Mouse (Mus musculus) liver, embryonic 16.5 days (tissue): Measurements from ENCODE around the gene Hist1h1d. TPM values are rescaled to one million over a fixed set of nuclear protein-coding genes. Genes with fewer than 3 reads are reported as not detected.
A peak's percentile ranks its signal among the peaks of the same experiment; 100 is the strongest.
"Not testable (repeated sequence)": the region's sequence is repeated elsewhere in the genome, so short reads cannot be mapped to it uniquely, and the experiment has no call there.

Source experiments
- ATAC-seq: fragments of 200-750 bp; cut with Nextera tagmentation; 2 replicates; pipeline ENCODE4 v1.8.0; 2017; ENCODE audit warnings: low read depth, mild to moderate bottlenecking, moderate number of reproducible peaks, moderate library complexity
- H3K27ac ChIP-seq: fragments of 300-500 bp; sonication (generic); 2 replicates; pipeline ENCODE4 v1.5.1; 2014; ENCODE audit warnings: mild to moderate bottlenecking, low read length
- H3K27me3 ChIP-seq: fragments of 300-500 bp; sonication (generic); 2 replicates; pipeline ENCODE4 v1.6.1; 2014; ENCODE audit warnings: low read depth, low read length, mixed read lengths; ENCODE audit not compliant: control insufficient read depth, insufficient read depth
- H3K36me3 ChIP-seq: fragments of 300-500 bp; sonication (generic); 2 replicates; pipeline ENCODE4 v1.6.1; 2014; ENCODE audit warnings: mild to moderate bottlenecking; ENCODE audit not compliant: control insufficient read depth, insufficient read depth
- H3K4me1 ChIP-seq: fragments of 300-500 bp; sonication (generic); 2 replicates; pipeline ENCODE4 v1.6.1; 2014; ENCODE audit warnings: low read depth, low read length, mixed read lengths; ENCODE audit not compliant: control insufficient read depth
- H3K4me2 ChIP-seq: fragments of 300-500 bp; sonication (generic); 2 replicates; pipeline ENCODE4 v1.6.1; 2014; ENCODE audit warnings: low read depth, low read length, mixed read lengths
- H3K4me3 ChIP-seq: fragments of 300-500 bp; sonication (generic); 2 replicates; pipeline ENCODE4 v1.5.1; 2014; ENCODE audit warnings: low read depth, mild to moderate bottlenecking, low read length
- H3K9ac ChIP-seq: fragments of 300-500 bp; sonication (generic); 2 replicates; pipeline ENCODE4 v1.6.1; 2014; ENCODE audit warnings: low read depth, low read length
- H3K9me3 ChIP-seq: fragments of 300-500 bp; sonication (generic); replicated peaks from 2 replicates; pipeline ENCODE4 v1.6.1; 2016; ENCODE audit warnings: low read length; ENCODE audit not compliant: control insufficient read depth
- WGBS: fragments of 180-500 bp; shearing (Covaris S2); extraction: QIAGEN DNeasy Blood & Tissue Kit; methylation state at CpG from one replicate; pipeline ENCODE4 v1.1.7; 2014; ENCODE audit not compliant: insufficient replicate concordance; 5-methylcytosine and 5-hydroxymethylcytosine counted together
- polyA plus RNA-seq: library from polyadenylated mRNA; unstranded; fragments of >200 nt; fragmentation: Nextera tagmentation; extraction: Ambion mirVana; gene quantifications from 2 replicates; pipeline ENCODE4 v1.2.1, GENCODE M21; 2015

Hist1h1d gene
- polyA plus RNA-seq, 1 experiment from 2014 or later = 1.2 TPM

- ATAC-seq = peak; percentile 39
- not testable (repeated sequence) for H3K36me3 ChIP-seq, H3K9me3 ChIP-seq, H3K27me3 ChIP-seq
- Histone ChIP-seq H3K4me1 (peaks cover 25% of the 10 kb centered on the region), H3K27ac (peak within 1 kb of the TSS; percentile 96), H3K4me3 (peak within 1 kb of the TSS; percentile 65), H3K9ac (peak within 1 kb of the TSS; percentile 78), H3K4me2 (peak within 1 kb of the TSS; percentile 64)
- 0% methylated on average over 25 of the region's 53 CpGs for WGBS
Measured at GRCm38 (mm10) chr13:23533560-23534367, 19.3 kb upstream of the Hist1h1d start, which contains the start of gene Hist1h2af. Gene Hist1h2af, plus strand, starts transcription at chr13:23533906.

- peak overlapping the region; percentile 65 for H3K4me3 ChIP-seq
- ATAC-seq = 0 out of 2 replicates have a peak, but pooled peaks have one; percentile 6
- H3K4me2 ChIP-seq = peak overlapping the region; percentile 64
- peak overlapping the region; percentile 78 for H3K9ac ChIP-seq
- WGBS = 0% methylated on average over 15 of the region's 15 CpGs
- H3K4me1 ChIP-seq = peaks cover 22% of the 10 kb centered on the region
- H3K9me3 ChIP-seq = no peaks in the 10 kb centered on the region
- H3K27me3 ChIP-seq = no peaks in the 10 kb centered on the region
- H3K27ac ChIP-seq = peak overlapping the region; percentile 96
- no peaks in the 10 kb centered on the region for H3K36me3 ChIP-seq
Measured at GRCm38 (mm10) chr13:23534368-23535131, 18.5 kb upstream of the Hist1h1d start.

- not testable (repeated sequence) for H3K27me3 ChIP-seq, H3K9me3 ChIP-seq, H3K36me3 ChIP-seq
- Histone ChIP-seq H3K4me2 (peak within 1 kb of the TSS; percentile 64), H3K4me1 (peaks cover 24% of the 10 kb centered on the region), H3K9ac (peak within 1 kb of the TSS; percentile 84), H3K27ac (peak within 1 kb of the TSS; percentile 96), H3K4me3 (peak within 1 kb of the TSS; percentile 65)
- peak; percentile 81 for ATAC-seq
- WGBS = under 1% methylated on average over 42 of the region's 62 CpGs
Measured at GRCm38 (mm10) chr13:23535137-23536075, 17.7 kb upstream of the Hist1h1d start, which contains the start of gene Hist1h3g. Gene Hist1h3g, plus strand, starts transcription at chr13:23535422.

- 14% methylated on average over 7 of the region's 7 CpGs for WGBS
Measured at GRCm38 (mm10) chr13:23536076-23536822, 16.8 kb upstream of the Hist1h1d start.

GRCm38 (mm10) chr13:23537006-23537710 lies 15.9 kb upstream of the Hist1h1d start:
- Histone ChIP-seq H3K27ac (peak overlapping the region; percentile 57), H3K9me3 (no peaks in the 10 kb centered on the region), H3K36me3 (no peaks in the 10 kb centered on the region), H3K27me3 (no peaks in the 10 kb centered on the region), H3K4me3 (peak overlapping the region; percentile 50), H3K9ac (peak overlapping the region; percentile 74), H3K4me1 (peaks cover 28% of the 10 kb centered on the region), H3K4me2 (peak overlapping the region; percentile 64)
- ATAC-seq = no peak
- WGBS = 66% methylated on average over 3 of the region's 3 CpGs

More at GRCm38 (mm10) chr13:23536076-23536822, 16.8 kb upstream of the Hist1h1d start:
- peak overlapping the region; percentile 65 for H3K4me3 ChIP-seq
- ATAC-seq = no peak
- H3K27me3 ChIP-seq = no peaks in the 10 kb centered on the region
- H3K4me1 ChIP-seq = peaks cover 29% of the 10 kb centered on the region
- no peaks in the 10 kb centered on the region for H3K9me3 ChIP-seq
- no peaks in the 10 kb centered on the region for H3K36me3 ChIP-seq
- peak overlapping the region; percentile 84 for H3K9ac ChIP-seq
- peak overlapping the region; percentile 64 for H3K4me2 ChIP-seq
- peak overlapping the region; percentile 87 for H3K27ac ChIP-seq

GRCm38 (mm10) chr13:23538249-23538648 lies 14.8 kb upstream of the Hist1h1d start:
- Histone ChIP-seq H3K4me2 (peak overlapping the region; percentile 64; the same call in 1 of the 2 replicates), H3K27ac (peak overlapping the region; percentile 57), H3K4me3 (peak overlapping the region; percentile 50; the same call in 1 of the 2 replicates), H3K9ac (peak overlapping the region; percentile 74; the same call in 1 of the 2 replicates), H3K36me3 (no peaks in the 10 kb centered on the region), H3K4me1 (peaks cover 20% of the 10 kb centered on the region), H3K9me3 (no peaks in the 10 kb centered on the region), H3K27me3 (no peaks in the 10 kb centered on the region)
- no peak for ATAC-seq
- 70% methylated on average over 5 of the region's 5 CpGs for WGBS

- not testable (repeated sequence) for H3K4me3 ChIP-seq, H3K9ac ChIP-seq, ATAC-seq, H3K36me3 ChIP-seq, H3K27ac ChIP-seq, H3K4me2 ChIP-seq, H3K27me3 ChIP-seq, H3K9me3 ChIP-seq
- peaks cover 20% of the 10 kb centered on the region for H3K4me1 ChIP-seq
- 80% methylated on average over 1 of the region's 1 CpGs for WGBS
Measured at GRCm38 (mm10) chr13:23539821-23540220, 13.2 kb upstream of the Hist1h1d start.
